Mouse (Mus musculus) gastrocnemius, postnatal 25 days (tissue): ENCODE measurements around the gene Nhlrc1. TPM values are rescaled to one million over a fixed set of nuclear protein-coding genes. Genes with fewer than 3 reads are reported as not detected.

ENCODE experiments used
- DNase-seq: peaks from one replicate; pipeline ENCODE4 v3.0.0; 2022
- long read RNA-seq, 2 experiments: library from polyadenylated mRNA; stranded (forward); transcript quantifications; one replicate each; pipeline ENCODE4 v2.0.0; 2021
- total RNA-seq, 2 experiments: library from RNA; stranded (reverse); gene quantifications; 1 replicate in 1 of 2; 2 replicates in 1 of 2; pipeline ENCODE4 v1.2.3; 2021

Nhlrc1 gene
- total RNA-seq, result 1 to 10 TPM; 3.7 to 4.6 TPM
- long read RNA-seq, experiment 1, transcript Nhlrc1-201 (1 exons, 2,294 nt), result major isoform, 8 of 8 reads
- long read RNA-seq, experiment 1, partial matches to known transcripts, result 0 of 8 reads
- long read RNA-seq, experiment 1, other reads (novel, unspliced or antisense), result 0 of 8 reads
- long read RNA-seq, experiment 2, transcript Nhlrc1-201 (1 exons, 2,294 nt), result major isoform, 5 of 5 reads
- long read RNA-seq, experiment 2, partial matches to known transcripts, result 0 of 5 reads
- long read RNA-seq, experiment 2, other reads (novel, unspliced or antisense), result 0 of 5 reads

DNA sequence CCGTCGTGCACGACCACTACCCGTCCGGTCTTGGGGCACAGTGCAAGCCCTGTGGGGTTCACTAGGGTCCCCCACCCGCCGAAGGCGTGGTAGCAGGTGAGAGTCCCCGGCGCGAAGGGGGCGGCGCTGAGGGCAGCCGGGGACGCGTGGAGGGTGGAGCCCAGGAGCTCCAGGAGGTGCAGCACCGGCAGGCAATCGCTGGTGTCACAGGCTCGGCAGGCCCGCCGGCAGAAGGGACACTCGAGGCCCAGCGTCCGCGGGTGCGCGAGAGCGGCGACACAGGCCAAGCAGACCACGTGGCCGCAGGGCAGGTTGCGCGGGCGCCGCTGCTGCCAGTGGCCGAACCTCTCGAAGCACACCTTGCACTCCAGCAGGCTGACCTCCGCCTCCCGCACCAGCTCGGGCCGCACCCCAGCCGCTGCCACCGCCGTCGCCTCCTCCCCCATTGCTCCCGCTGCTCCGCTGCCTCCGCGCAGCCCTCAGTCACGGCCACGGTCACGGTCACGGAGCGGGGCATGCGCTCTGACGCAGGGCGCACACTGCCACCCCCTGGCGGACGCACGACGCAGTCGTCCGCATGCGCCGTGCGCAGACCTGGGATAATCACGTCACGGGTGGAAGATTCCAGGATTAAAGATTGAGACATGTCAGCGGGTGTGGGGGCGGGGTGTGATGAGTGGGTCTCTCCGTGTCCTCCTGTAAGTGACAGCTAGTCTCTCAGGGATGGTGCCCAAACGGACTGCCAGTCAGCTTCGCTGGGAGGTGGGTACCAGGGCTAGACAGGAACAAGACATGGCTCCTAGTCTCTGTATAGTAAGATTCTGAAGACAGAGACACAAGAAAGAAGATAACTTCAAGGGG lies at the start of gene Nhlrc1:
Gene Nhlrc1, minus strand, starts transcription at position 517 of the 861 bp plus-strand sequence.
- peak; percentile 74 for DNase-seq

- DNase-seq, result no peak
Measured at GRCm38 (mm10) chr13:47063985-47064760, 49.5 kb upstream of the Nhlrc1 start.

DNA sequence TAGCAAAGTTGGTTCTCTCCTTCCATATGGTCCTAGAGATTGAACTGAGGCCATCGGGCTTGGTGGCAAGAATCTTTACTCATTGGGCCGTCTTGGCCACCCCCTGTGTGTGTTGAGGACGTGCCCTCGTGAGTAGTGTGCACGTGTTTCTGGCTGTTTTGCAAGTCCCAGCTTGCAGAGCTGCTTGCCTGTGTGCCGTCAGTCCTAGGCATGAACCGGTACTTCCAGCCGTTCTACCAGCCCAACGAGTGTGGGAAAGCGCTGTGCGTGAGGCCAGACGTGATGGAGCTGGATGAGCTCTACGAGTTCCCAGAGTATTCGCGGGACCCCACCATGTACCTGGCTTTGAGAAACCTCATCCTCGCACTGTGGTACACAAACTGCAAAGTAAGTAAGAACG lies 48.1 kb upstream of the Nhlrc1 start:
- DNase-seq, result no peak

DNA sequence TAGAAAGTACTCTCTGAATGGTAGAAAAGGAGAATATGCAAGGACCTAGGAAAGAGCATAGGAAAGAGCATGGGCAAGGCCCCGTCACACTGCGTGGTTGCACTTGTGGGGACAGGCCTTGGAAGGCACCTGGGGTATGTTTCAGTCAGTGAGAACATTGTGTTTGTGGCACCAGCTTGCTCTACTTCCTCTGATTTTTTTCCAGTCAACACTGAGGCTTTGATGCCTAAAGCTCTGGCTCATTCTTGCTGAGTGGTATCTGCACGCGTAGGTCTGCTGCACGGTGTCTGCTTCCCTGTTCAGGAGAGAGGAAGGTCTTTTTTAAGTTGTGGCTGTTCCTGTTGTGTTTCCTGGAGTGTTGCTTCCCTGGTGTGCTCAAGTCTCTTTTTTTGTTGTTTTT lies 42.1 kb upstream of the Nhlrc1 start:
- no peak for DNase-seq

DNA sequence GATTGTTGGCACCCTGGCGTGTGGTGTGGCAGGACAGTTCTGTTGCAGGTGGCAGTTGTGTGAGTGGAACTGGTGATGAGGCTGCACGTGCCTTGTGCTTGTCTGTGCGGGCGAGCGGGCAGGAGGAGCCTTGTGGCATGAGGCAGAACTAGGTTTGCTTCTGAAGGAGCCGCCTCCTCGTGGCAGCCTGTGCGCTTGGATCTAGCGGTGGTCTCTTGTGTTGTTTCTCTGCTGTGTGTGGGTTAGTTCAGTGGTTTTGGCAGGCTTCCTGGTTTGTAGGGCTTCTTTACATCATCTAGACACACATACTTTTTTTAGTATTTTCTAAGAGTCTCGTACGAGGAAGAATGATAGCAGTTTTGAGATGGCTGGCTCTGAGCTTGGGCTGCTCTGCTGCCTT lies 41.5 kb upstream of the Nhlrc1 start:
- no peak for DNase-seq

DNA sequence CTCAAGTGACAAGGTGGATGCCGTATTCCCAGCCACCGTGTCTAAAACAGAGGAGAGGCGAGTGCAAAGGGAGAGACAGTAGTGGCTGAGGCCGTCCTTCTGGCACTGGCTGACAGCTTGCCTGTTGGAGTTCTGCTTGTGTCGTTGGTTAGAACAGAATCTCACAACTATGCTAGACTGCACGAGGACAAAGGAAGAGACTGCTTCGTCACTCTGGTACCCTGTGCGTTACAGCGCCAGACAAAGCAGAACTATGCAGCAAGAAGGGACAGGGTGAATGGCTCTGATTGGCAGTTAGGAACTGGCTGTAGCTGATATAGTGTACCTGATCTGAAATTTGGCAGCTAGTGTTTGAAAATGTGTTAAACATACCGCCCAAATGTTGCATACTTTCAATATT lies 39.3 kb upstream of the Nhlrc1 start:
- DNase-seq, result no peak

GRCm38 (mm10) chr13:47050009-47050408 lies 35.4 kb upstream of the Nhlrc1 start:
- DNase-seq, result no peak

DNA sequence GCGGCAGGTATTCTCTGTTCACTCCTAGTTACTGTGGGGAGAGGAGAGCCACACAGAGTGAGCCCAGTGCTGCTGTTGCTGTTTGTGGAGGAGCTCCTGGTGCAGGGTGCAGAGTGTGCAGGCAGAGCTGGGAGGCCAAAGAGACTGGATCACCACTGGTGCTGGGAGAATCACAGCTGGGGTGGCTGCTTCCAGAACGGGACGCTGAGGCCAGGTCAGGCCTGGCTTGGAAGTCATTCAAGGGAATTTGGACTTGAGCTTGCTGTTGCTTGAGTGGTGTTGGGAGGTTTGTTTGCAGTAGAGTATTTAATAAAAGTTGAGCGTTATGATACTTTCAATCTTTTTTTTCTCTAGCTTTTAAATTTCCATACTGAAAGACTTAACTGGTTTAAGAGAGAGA lies 33.3 kb upstream of the Nhlrc1 start:
- DNase-seq, result peak; percentile 48

GRCm38 (mm10) chr13:47044617-47044947 lies 29.9 kb upstream of the Nhlrc1 start, which contains the start of gene Tpmt:
Tpmt (minus strand) TSS chr13:47044737.
- DNase-seq, result no peak

DNA sequence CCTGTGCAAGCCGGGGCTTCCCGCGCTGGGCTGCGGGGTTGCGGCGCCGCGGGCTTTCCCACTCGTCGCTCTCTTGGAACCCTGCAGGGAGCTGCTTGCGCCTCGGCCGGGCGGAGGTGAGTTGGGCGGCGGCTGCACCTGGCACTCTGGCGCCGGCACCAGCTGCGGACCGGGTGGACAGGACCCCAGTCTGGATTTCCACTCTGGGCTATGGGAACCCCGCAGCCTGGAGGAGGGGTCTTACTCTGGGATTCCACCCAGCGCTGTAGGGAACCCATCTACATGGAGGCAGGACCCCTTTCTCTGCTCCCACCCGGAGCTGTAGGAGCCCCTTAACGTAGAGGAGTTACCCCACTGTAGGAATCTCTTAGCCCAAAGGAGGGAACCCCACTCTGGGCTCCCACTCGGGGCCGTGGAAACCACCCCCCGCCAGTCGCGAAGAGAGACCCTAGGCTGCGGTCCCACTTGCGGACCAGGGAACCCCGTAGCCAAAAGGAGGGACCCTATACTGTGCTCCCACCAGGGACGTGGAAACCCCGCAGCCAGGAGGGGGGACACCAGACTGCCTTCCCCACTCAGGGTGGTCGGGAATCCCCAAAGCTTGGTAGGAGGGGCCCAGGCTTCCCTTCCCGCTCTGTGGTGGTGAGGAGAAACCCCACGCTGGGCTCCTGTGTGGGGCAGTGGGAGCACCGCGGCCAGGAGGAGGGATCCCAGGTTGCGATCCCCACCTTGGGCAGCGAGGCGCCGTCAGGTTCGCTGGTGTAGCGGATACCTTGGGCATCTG lies 29.4 kb upstream of the Nhlrc1 start:
- DNase-seq, result peak; percentile 27

DNA sequence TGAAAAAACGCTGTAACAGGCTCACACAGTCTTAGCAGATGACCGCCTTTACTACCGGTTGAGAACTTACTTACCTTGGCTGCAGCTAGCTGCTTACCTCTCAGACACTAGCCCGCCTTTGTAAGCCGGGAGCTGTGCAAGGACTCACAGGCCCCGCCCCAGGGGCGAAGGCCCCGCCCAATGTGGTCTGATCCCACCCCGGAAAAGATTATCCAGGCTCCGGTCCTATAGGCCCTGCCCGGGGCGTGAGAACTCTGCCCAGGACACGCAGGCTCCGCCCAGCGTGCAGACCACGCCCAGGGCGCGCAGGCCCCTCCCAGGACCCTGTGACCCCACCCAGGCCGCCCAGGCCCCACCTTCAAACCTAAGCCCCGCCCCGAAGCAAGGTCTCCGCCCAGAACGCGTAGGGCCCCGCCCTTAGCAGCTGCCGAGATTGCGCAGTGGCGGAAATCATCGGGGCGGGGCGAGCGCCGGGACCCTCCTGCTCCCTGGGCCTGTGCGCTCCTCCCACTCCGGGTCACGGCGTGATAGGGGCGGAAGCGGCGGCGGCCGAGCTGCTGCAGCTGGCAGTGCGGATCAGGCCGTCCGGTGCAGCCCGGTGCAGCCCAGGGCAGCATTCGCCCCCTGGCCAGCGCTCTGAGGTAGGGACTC lies 28.5 kb upstream of the Nhlrc1 start, which contains the start of gene Kdm1b:
Gene Kdm1b, plus strand, starts transcription at position 470 of the 651 bp plus-strand sequence.
- peak; percentile 97 for DNase-seq

DNA sequence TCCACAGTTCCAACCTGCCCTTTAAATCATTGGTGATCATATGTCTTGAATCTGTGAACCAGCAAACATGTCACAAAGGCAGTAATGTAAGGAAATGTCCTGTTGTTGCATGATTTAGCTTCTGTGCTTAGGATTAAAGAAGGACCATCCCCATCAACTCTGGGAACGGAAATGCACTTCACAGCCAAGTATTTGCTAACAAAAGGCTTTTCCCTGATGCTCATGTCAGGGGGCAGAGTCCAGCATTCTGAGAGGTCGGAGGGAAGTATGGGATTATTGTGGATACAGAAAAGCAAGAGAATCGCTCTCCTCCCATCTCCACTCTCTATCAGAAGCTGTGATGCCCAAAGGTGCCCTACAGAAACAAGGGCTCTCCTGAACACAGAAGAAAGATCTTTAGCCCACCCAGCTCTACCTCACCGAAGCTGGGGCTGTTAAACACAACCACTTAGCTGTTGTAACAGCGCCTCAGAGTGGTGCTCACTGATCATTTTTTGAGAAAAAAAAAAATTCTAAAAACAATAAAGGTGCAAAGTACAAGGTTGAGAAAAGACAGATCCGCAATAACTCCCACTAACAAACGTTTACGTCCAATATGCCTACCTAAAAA lies 27.5 kb upstream of the Nhlrc1 start:
- no peak for DNase-seq

DNA sequence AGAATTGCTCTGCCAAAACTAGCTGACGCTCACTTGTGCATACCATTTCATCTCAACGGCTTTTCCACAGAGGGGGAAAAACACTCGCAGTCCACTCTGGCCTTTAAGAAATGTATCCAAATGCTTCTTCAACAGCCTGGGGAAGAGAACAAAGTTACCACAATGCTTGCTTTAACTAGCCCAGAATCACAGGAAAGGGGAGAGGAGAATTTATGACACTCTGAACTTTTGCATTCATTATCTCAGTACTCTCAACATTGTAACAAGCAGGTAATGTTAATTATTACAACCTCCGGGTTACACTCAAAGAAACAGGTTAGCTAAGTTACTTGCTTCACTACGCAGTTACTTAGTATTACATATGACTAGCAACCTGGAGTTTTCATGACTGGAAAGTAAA lies 25.4 kb upstream of the Nhlrc1 start:
- no peak for DNase-seq

DNA sequence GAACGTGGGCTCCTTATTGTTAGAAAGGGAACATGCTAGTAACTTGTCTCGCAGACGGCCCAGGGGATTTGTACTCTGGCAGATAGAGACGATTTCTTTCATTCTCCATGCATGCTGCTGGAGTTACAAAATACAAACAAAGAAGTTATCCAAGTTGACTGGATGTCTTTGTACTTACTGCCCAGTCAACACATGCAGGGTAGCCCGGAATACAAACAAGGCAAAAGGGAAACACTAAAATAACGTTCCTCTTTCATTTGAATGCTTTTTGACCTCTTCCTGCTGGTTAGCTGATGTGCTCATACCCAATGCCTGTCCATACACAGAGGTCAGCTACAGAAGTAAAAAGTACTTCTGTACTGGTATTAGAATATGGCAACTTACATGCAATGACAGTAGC lies 23.3 kb upstream of the Nhlrc1 start:
- no peak for DNase-seq

DNA sequence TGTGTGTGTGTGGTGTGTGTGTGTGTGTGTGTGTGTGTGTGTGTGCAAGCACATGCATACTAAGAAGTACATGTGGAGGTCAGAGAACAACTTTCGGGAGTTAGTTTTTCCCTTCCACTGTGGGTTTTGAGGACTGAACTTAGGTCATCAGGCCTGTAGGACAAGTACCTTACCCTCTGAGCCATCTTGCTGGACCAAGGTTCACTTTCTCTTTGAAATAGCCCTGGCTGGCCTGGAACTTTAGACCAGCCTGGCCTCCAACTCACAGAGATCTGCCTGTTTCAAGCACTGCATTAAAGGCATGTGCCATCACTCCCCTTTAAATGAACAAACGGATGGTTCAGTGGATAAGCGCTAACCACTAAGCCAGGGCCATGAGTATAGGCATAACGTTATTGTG lies 19.0 kb upstream of the Nhlrc1 start:
- no peak for DNase-seq

DNA sequence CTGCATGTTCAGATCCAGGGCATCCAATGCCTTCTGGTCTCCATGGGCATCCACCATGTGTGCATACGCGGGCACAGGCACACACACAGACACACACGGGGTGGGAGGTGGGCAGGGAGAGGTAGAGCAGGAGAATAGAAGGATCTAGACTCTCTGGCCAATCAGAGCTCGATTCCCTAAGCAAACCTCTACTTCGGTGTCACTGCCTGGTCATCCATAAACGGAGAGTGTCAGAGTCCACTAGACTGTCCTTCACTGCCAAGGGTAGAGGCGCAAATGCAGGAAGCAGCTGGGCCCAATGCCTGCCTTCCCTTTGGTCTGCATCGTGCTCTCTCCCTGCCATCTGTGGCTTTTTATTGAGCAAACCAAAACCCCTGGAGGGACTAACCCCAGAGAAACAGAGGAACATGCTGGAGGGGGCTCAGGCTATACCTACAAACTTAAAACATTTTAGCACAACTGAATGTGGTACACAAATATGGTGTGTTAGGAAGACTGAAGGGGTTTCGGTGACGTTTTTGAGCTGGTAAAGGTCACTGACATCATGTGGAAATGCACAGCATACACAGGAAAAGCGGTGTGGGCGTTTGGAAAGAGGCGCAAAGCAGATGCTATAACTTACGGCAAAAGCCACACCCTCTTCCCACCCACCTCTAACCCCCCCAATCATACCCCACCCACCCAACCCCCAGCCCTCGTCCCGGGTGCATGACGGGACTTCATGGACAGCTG lies 15.9 kb upstream of the Nhlrc1 start:
- no peak for DNase-seq

- DNase-seq, result no peak
Measured at GRCm38 (mm10) chr13:47020798-47021197, 6.1 kb upstream of the Nhlrc1 start.

- no peak for DNase-seq
Measured at GRCm38 (mm10) chr13:47019774-47020173, 5.1 kb upstream of the Nhlrc1 start.

DNA sequence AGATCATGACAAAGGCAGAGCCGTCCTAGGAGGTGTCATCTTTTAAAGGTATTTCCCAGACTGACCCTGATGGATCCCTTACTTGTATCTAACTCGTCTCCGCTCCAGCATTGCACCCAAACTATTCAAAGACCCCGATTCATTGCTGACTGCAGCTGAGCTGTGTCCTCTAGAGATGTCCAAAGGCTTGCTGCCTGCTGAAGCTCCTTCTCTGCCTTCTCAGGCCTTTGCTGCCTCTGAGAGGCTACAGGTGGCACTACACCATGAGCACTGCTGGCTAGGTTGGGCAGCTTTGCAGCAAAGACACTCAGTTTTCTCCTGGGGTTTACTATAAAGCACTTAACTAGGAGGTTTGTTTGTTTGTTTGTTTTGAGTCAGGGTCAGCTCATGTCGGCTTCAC lies 2.6 kb upstream of the Nhlrc1 start:
- no peak for DNase-seq

GRCm38 (mm10) chr13:47015195-47015501 lies 498 bp upstream of the Nhlrc1 start:
- DNase-seq, result no peak
